Mouse (Mus musculus): ENCODE measurements around the gene Ist1. TPM values are rescaled to one million over a fixed set of nuclear protein-coding genes. Genes with fewer than 3 reads are reported as not detected.

Ist1 gene
- polyA plus RNA-seq, 1 experiment = 30.3 TPM

GRCm38 (mm10) chr8:109704565-109705319 lies 11.7 kb upstream of the Ist1 start:
- TF ChIP-seq CTCF (IDR thresholded peaks at IDR 0.05; ENCODE audit: extremely low read depth, insufficient read length, insufficient replicate concordance, low read depth, low read length) (no peak), POLR2A (IDR thresholded peaks at IDR 0.05; ENCODE audit: low read depth, low read length) (no peak; the same call in 1 of the 2 replicates)
- Histone ChIP-seq H3K4me1 (ENCODE audit: control insufficient read depth, insufficient read depth, insufficient read length, low read length) (peaks cover 3% of the 10 kb centered on the region), H3K27ac (ENCODE audit: insufficient read depth, low read depth, low read length) (0 out of 2 replicates have a peak overlapping the region, but pooled peaks have one; percentile 22), H3K36me3 (ENCODE audit: control insufficient read depth, insufficient read depth, low read length) (peaks cover 6% of the 10 kb centered on the region; the same call in 1 of the 2 replicates), H3K4me3 (ENCODE audit: low read depth, low read length) (peak overlapping the region; percentile 97), H3K27me3 (ENCODE audit: control insufficient read depth, insufficient read depth, low read length) (0 out of 2 replicates have a peak, but pooled peaks cover 4% of the 10 kb centered on the region)
- 4% methylated on average over 24 of the region's 24 CpGs for WGBS

DNA sequence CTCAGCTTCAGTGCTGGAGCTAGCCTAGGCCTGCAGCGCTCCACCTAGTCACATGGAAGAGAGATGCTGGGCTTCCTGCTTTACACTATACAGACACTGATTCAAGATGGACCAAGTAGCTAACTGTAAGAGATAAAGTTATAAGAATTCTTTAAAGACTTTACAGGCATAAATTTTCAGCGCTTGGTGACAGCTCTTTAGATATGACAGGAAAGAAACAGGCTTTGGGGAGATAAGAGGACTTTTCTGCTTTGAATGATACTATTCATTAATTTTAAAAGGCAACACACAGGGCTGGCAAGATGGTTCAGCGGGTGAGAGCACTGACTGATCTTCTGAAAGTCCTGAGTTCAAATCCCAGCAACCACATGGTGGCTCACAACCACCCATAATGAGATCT lies 5.4 kb upstream of the Ist1 start:
- Histone ChIP-seq H3K27me3 (ENCODE audit: control insufficient read depth, insufficient read depth, low read length) (0 out of 2 replicates have a peak, but pooled peaks cover 4% of the 10 kb centered on the region), H3K36me3 (ENCODE audit: control insufficient read depth, insufficient read depth, low read length) (no peaks in the 10 kb centered on the region), H3K27ac (ENCODE audit: insufficient read depth, low read depth, low read length) (no peak overlapping the region), H3K4me1 (ENCODE audit: control insufficient read depth, insufficient read depth, insufficient read length, low read length) (peaks cover 3% of the 10 kb centered on the region; the same call in 1 of the 2 replicates), H3K4me3 (ENCODE audit: low read depth, low read length) (no peak overlapping the region)
- TF ChIP-seq CTCF (IDR thresholded peaks at IDR 0.05; ENCODE audit: extremely low read depth, insufficient read length, insufficient replicate concordance, low read depth, low read length) (no peak), POLR2A (IDR thresholded peaks at IDR 0.05; ENCODE audit: low read depth, low read length) (no peak)
- 81% methylated on average over 3 of the region's 3 CpGs for WGBS

GRCm38 (mm10) chr8:109697754-109698153 lies 4.7 kb upstream of the Ist1 start:
- H3K27me3 ChIP-seq (ENCODE audit: control insufficient read depth, insufficient read depth, low read length) = 0 out of 2 replicates have a peak, but pooled peaks cover 2% of the 10 kb centered on the region
- H3K4me3 ChIP-seq (ENCODE audit: low read depth, low read length) = no peak overlapping the region
- H3K4me1 ChIP-seq (ENCODE audit: control insufficient read depth, insufficient read depth, insufficient read length, low read length) = peaks cover 3% of the 10 kb centered on the region; the same call in 1 of the 2 replicates
- 77% methylated on average over 1 of the region's 1 CpGs for WGBS
- H3K27ac ChIP-seq (ENCODE audit: insufficient read depth, low read depth, low read length) = no peak overlapping the region
- H3K36me3 ChIP-seq (ENCODE audit: control insufficient read depth, insufficient read depth, low read length) = no peaks in the 10 kb centered on the region
- TF ChIP-seq CTCF (IDR thresholded peaks at IDR 0.05; ENCODE audit: extremely low read depth, insufficient read length, insufficient replicate concordance, low read depth, low read length) (no peak), POLR2A (IDR thresholded peaks at IDR 0.05; ENCODE audit: low read depth, low read length) (no peak)

DNA sequence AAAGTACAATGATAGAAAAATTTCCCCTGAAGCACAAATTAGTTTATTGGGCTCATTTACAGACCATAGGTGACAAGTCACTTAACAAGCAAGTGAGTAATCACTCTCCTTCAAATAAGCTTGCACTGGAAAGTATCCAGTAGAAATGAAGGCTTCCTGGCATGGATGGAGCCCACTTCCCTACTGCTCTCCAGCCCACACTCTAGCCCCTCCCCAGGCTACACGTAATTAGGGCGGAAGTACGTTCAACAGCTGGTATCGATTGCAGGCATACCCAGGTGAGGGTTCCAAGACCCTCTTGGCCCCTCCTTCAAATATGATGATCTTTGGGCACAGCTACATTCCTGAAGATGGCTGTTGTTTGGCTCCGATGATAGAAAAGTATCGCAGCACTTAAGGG lies 1.1 kb upstream of the Ist1 start:
- no peak for TF ChIP-seq CTCF (IDR thresholded peaks at IDR 0.05; ENCODE audit: extremely low read depth, insufficient read length, insufficient replicate concordance, low read depth, low read length)
- no peak for TF ChIP-seq POLR2A (IDR thresholded peaks at IDR 0.05; ENCODE audit: low read depth, low read length)
- H3K36me3 ChIP-seq (ENCODE audit: control insufficient read depth, insufficient read depth, low read length) = no peaks in the 10 kb centered on the region
- 72% methylated on average over 6 of the region's 6 CpGs for WGBS
- no peaks in the 10 kb centered on the region for H3K27me3 ChIP-seq (ENCODE audit: control insufficient read depth, insufficient read depth, low read length)
- no peak overlapping the region for H3K27ac ChIP-seq (ENCODE audit: insufficient read depth, low read depth, low read length)
- H3K4me1 ChIP-seq (ENCODE audit: control insufficient read depth, insufficient read depth, insufficient read length, low read length) = peaks cover 12% of the 10 kb centered on the region; the same call in 1 of the 2 replicates
- H3K4me3 ChIP-seq (ENCODE audit: low read depth, low read length) = no peak overlapping the region

- no peaks in the 10 kb centered on the region for H3K36me3 ChIP-seq (ENCODE audit: control insufficient read depth, insufficient read depth, low read length)
- WGBS = under 1% methylated on average over 38 of the region's 38 CpGs
- no peak for TF ChIP-seq POLR2A (IDR thresholded peaks at IDR 0.05; ENCODE audit: low read depth, low read length)
- TF ChIP-seq CTCF (IDR thresholded peaks at IDR 0.05; ENCODE audit: extremely low read depth, insufficient read length, insufficient replicate concordance, low read depth, low read length) = no peak
- peak overlapping the region; percentile 75 for H3K4me3 ChIP-seq (ENCODE audit: low read depth, low read length)
- H3K27ac ChIP-seq (ENCODE audit: insufficient read depth, low read depth, low read length) = peak overlapping the region; percentile 76
- peaks cover 12% of the 10 kb centered on the region; the same call in 1 of the 2 replicates for H3K4me1 ChIP-seq (ENCODE audit: control insufficient read depth, insufficient read depth, insufficient read length, low read length)
- H3K27me3 ChIP-seq (ENCODE audit: control insufficient read depth, insufficient read depth, low read length) = no peaks in the 10 kb centered on the region
These were observed 466 bp downstream of the Ist1 start for GRCm38 (mm10) chr8:109692443-109693145.

DNA sequence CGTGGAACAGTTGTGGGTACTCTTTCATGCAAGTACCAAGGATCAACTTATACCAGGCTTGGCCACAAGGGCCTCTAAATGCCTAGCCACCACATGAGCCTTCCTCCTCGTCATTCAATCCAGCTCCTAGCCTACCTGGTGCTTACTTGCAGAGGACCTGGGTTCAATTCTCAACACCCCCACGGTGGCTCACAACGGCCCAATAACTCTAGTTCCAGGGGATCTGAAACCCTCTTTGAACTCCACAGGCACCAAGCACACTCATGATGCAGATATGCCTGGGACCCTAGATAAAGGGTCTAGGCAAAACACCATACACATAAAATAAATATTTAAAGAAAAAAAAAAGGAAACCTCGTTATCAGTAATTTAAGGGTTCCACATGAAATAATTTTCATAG lies 1.3 kb downstream of the Ist1 start:
- Histone ChIP-seq H3K4me3 (ENCODE audit: low read depth, low read length) (peak overlapping the region; percentile 50), H3K27me3 (ENCODE audit: control insufficient read depth, insufficient read depth, low read length) (no peaks in the 10 kb centered on the region)
- 23% methylated on average over 5 of the region's 5 CpGs for whole genome bisulfite sequencing

GRCm38 (mm10) chr8:109687248-109687647 lies 5.8 kb downstream of the Ist1 start:
- Histone ChIP-seq H3K4me1 (ENCODE audit: control insufficient read depth, insufficient read depth, insufficient read length, low read length) (peaks cover 8% of the 10 kb centered on the region; the same call in 1 of the 2 replicates), H3K27ac (ENCODE audit: insufficient read depth, low read depth, low read length) (no peak overlapping the region), H3K4me3 (ENCODE audit: low read depth, low read length) (no peak overlapping the region), H3K27me3 (ENCODE audit: control insufficient read depth, insufficient read depth, low read length) (no peaks in the 10 kb centered on the region), H3K36me3 (ENCODE audit: control insufficient read depth, insufficient read depth, low read length) (peaks cover 10% of the 10 kb centered on the region)
- TF ChIP-seq POLR2A (IDR thresholded peaks at IDR 0.05; ENCODE audit: low read depth, low read length) (no peak), CTCF (IDR thresholded peaks at IDR 0.05; ENCODE audit: extremely low read depth, insufficient read length, insufficient replicate concordance, low read depth, low read length) (no peak)
- 75% methylated on average over 5 of the region's 5 CpGs for WGBS

More for the DNA sequence above, 1.3 kb downstream of the Ist1 start:
- no peak for TF ChIP-seq POLR2A (IDR thresholded peaks at IDR 0.05; ENCODE audit: low read depth, low read length)
- TF ChIP-seq CTCF (IDR thresholded peaks at IDR 0.05; ENCODE audit: extremely low read depth, insufficient read length, insufficient replicate concordance, low read depth, low read length) = peak; percentile 27; the same call in 1 of the 2 replicates
- Histone ChIP-seq H3K27ac (ENCODE audit: insufficient read depth, low read depth, low read length) (no peak overlapping the region), H3K4me1 (ENCODE audit: control insufficient read depth, insufficient read depth, insufficient read length, low read length) (peaks cover 12% of the 10 kb centered on the region; the same call in 1 of the 2 replicates), H3K36me3 (ENCODE audit: control insufficient read depth, insufficient read depth, low read length) (no peaks in the 10 kb centered on the region)
